Mouse (Mus musculus) ES-E14 (cell line): ENCODE measurements around the gene Etfb. TPM values are rescaled to one million over a fixed set of nuclear protein-coding genes. Genes with fewer than 3 reads are reported as not detected.
"Not testable (repeated sequence)": the region's sequence is repeated elsewhere in the genome, so short reads cannot be mapped to it uniquely, and the experiment has no call there.

Source experiments
- DNase-seq: peaks from one replicate; pipeline ENCODE4 v3.0.0-alpha.2; 2013; ENCODE audit warnings: low read depth, low spot score
- H3K27ac ChIP-seq: 2 replicates; pipeline ENCODE4 v1.5.1; 2012; ENCODE audit warnings: low read depth, mild to moderate bottlenecking, low read length, moderate library complexity, mixed read lengths; ENCODE audit not compliant: poor library complexity, insufficient read depth, severe bottlenecking
- H3K36me3 ChIP-seq: 2 replicates; pipeline ENCODE4 v1.6.1; 2012; ENCODE audit warnings: mild to moderate bottlenecking, low read length, moderate library complexity, mixed read lengths; ENCODE audit not compliant: control insufficient read depth, poor library complexity, insufficient read depth, severe bottlenecking
- H3K4me1 ChIP-seq, 2 experiments: fragments of 150-350 bp in 1 of 2; sonication (generic) in 1 of 2; 2 replicates each; pipeline ENCODE4 v1.6.1; 2012; ENCODE audit warnings: low read length in 2 of 2, mild to moderate bottlenecking in 1 of 2, mixed read lengths in 1 of 2; ENCODE audit not compliant: control insufficient read depth in 2 of 2, insufficient read depth in 2 of 2, poor library complexity in 1 of 2
- H3K4me3 ChIP-seq, 2 experiments: fragments of 150-350 bp in 1 of 2; sonication (generic) in 1 of 2; 2 replicates each; pipeline ENCODE4 v1.5.1; 2012; ENCODE audit warnings: low read length in 2 of 2, low read depth in 1 of 2, mild to moderate bottlenecking in 1 of 2, mixed read lengths in 1 of 2; ENCODE audit not compliant: insufficient read depth in 1 of 2, poor library complexity in 1 of 2, severe bottlenecking in 1 of 2
- H3K9ac ChIP-seq: 2 replicates; pipeline ENCODE4 v1.6.1; 2012; ENCODE audit warnings: low read depth, mild to moderate bottlenecking, low read length, mixed read lengths; ENCODE audit not compliant: poor library complexity, insufficient read depth, severe bottlenecking
- H3K9me3 ChIP-seq: fragments of 150-350 bp; sonication (generic); 2 replicates; pipeline ENCODE4 v1.6.1; 2012; ENCODE audit warnings: low read depth, mild to moderate bottlenecking, low read length; ENCODE audit not compliant: control insufficient read depth, insufficient read depth
- CHD2 ChIP-seq: IDR thresholded peaks from 2 replicates; pipeline ENCODE4 v1.6.1; 2014; ENCODE audit warnings: mild to moderate bottlenecking, low read depth, low read length, inconsistent platforms
- HCFC1 ChIP-seq: IDR thresholded peaks from 2 replicates; pipeline ENCODE4 v1.6.1; 2012; ENCODE audit warnings: low read length, inconsistent platforms, borderline replicate concordance; ENCODE audit not compliant: insufficient read depth
- MAFK ChIP-seq: IDR thresholded peaks from 2 replicates; pipeline ENCODE4 v1.6.1; 2014; ENCODE audit warnings: mild to moderate bottlenecking, low read depth, low read length, inconsistent platforms; ENCODE audit not compliant: insufficient read depth
- ZC3H11A ChIP-seq: IDR thresholded peaks from 2 replicates; pipeline ENCODE4 v1.6.1; 2012; ENCODE audit warnings: low read depth, mild to moderate bottlenecking, inconsistent platforms, low read length, borderline replicate concordance
- ZNF384 ChIP-seq: IDR thresholded peaks from 2 replicates; pipeline ENCODE4 v1.6.1; 2012; ENCODE audit warnings: low read depth, low read length, inconsistent platforms
- in situ Hi-C, 2 experiments: fragments of 600-800 bp; cut with MboI; formaldehyde crosslinking; loops; one replicate each; pipeline ENCODE4 v1.15.1; 2025; ENCODE audit warnings: low sequenced_read_pairs in 2 of 2, inconsistent platforms in 1 of 2; ENCODE audit not compliant: unreplicated experiment in 2 of 2
- total RNA-seq: library from RNA; depleted of rRNA; stranded (reverse); fragments of 300-350 nt; gene quantifications from 2 replicates; pipeline ENCODE4 v1.2.3, GENCODE M21; 2012

Etfb gene
- total RNA-seq, 1 experiment, result 126 TPM

GRCm38 (mm10) chr7:43409084-43409483 lies 34.8 kb upstream of the Etfb start:
- no peaks in the 10 kb centered on the region for H3K36me3 ChIP-seq
- no peak overlapping the region for H3K4me3 ChIP-seq
- TF ChIP-seq MAFK (no peak), CHD2 (no peak), ZC3H11A (no peak), HCFC1 (no peak)
- no peak for DNase-seq
- H3K27ac ChIP-seq, result no peak overlapping the region
- peaks cover 0 to 2% of the 10 kb centered on the region in 2 experiments; a peak in 1 of 4 replicates for H3K4me1 ChIP-seq
- in situ Hi-C loops, result no loop called here
- no peaks in the 10 kb centered on the region for H3K9me3 ChIP-seq
- H3K9ac ChIP-seq, result no peak overlapping the region

- DNase-seq, H3K27ac ChIP-seq: not testable (repeated sequence)
Observed at GRCm38 (mm10) chr7:43411724-43412123, 32.2 kb upstream of the Etfb start.

GRCm38 (mm10) chr7:43417298-43417697 lies 26.6 kb upstream of the Etfb start:
- Histone ChIP-seq H3K9me3 (no peaks in the 10 kb centered on the region), H3K4me1 (no peaks in the 10 kb centered on the region), H3K4me3 (no peak overlapping the region), H3K36me3 (no peaks in the 10 kb centered on the region), H3K27ac (no peak overlapping the region), H3K9ac (no peak overlapping the region)
- TF ChIP-seq MAFK (no peak), CHD2 (no peak), ZNF384 (no peak), HCFC1 (no peak), ZC3H11A (no peak)
- in situ Hi-C loops, result no loop called here
- DNase-seq, result no peak

More at GRCm38 (mm10) chr7:43411724-43412123, 32.2 kb upstream of the Etfb start:
- H3K36me3 ChIP-seq, H3K9ac ChIP-seq, H3K4me3 ChIP-seq, in situ Hi-C loops, H3K9me3 ChIP-seq, H3K4me1 ChIP-seq: not testable (repeated sequence)

GRCm38 (mm10) chr7:43422995-43423617 lies 20.8 kb upstream of the Etfb start:
- Histone ChIP-seq H3K9ac (no peak overlapping the region), H3K4me1 (0 out of 4 replicates have a peak, but pooled peaks cover 0 to 2% of the 10 kb centered on the region in 2 experiments), H3K4me3 (no peak overlapping the region), H3K9me3 (no peaks in the 10 kb centered on the region), H3K27ac (no peak overlapping the region), H3K36me3 (no peaks in the 10 kb centered on the region)
- no peak for TF ChIP-seq MAFK
- no peak for TF ChIP-seq CHD2
- no peak for TF ChIP-seq ZC3H11A
- TF ChIP-seq ZNF384, result no peak
- TF ChIP-seq HCFC1, result no peak
- in situ Hi-C loops, result no loop called here
- peak; percentile 79 for DNase-seq

GRCm38 (mm10) chr7:43423991-43424625 lies 19.8 kb upstream of the Etfb start:
- Histone ChIP-seq H3K36me3 (no peaks in the 10 kb centered on the region), H3K4me1 (peaks cover 2 to 3% of the 10 kb centered on the region in 2 experiments; a peak in 2 of 4 replicates), H3K4me3 (no peak overlapping the region), H3K9ac (no peak overlapping the region), H3K27ac (no peak overlapping the region), H3K9me3 (no peaks in the 10 kb centered on the region)
- no peak for DNase-seq
- TF ChIP-seq ZC3H11A (no peak), CHD2 (no peak), ZNF384 (no peak), MAFK (no peak), HCFC1 (no peak)
- in situ Hi-C loops, result no loop called here
